Mouse (Mus musculus) right cerebral cortex, adult 2 months (tissue): ENCODE measurements around the gene Ulk4.
A peak's percentile ranks its signal among the peaks of the same experiment; 100 is the strongest.
"Not testable (repeated sequence)": the region's sequence is repeated elsewhere in the genome, so short reads cannot be mapped to it uniquely, and the experiment has no call there.

Experiments used
- DNase-seq, 2 experiments: peaks; one replicate each; pipeline ENCODE4 v3.0.0; 2021 to 2022; ENCODE audit warnings: low spot score in 2 of 2

Gene Ulk4

DNA sequence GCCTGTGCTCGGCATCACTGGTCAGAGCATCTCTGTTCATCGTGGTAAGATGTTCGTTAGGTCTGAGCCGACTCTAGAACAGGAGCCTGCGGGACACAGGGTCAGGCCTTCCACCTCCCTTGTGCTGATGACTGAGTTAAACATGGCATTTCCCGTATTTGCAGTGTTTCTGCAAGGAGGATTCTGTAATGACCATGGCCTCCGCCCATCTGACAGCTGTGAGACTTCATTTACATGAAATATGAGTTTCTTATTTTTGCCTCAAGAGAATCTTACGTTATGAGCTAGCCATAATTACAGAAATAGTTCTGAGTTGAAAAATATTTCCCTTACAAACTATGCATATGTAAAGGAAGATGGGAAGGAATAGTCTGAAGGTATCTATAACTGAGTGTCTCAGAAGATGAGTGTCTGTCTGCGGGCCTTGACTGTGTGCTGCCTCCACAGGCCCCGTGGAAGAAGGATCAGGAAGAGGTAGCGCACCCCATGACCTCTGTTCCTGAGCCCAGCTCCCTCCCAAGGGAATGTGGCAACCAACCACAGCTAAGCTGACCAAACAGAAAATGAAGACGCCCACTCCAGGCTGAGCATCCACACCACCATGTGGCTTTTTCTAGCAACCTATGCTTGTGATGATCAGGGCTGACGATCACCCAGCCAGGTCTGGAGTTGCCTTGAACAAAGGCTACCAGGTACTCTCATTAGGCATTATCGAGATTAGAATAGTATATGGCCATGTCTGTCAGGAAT, 212.2 kb downstream of the Ulk4 start:
- DNase-seq: no peak

DNA sequence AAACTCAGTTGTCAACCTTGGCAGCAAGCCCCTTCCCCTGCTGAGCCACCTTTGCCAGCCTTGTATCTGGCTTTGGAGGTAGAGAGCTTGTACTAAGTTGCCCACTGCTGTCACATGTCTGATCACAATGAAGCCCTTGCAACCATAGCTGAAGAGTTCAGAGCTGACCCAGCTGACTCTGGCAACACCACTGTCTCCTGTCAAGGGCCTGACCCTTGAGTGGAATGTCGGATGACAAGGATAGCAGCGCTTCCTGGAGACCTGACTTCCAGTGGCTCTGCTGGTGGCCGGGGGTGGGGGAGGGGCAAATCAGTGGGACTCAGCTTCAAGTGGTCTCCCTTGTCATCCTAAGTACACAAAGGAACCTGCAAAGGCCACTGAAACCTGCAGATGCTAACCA, 214.3 kb downstream of the Ulk4 start:
- DNase-seq: no peak

DNA sequence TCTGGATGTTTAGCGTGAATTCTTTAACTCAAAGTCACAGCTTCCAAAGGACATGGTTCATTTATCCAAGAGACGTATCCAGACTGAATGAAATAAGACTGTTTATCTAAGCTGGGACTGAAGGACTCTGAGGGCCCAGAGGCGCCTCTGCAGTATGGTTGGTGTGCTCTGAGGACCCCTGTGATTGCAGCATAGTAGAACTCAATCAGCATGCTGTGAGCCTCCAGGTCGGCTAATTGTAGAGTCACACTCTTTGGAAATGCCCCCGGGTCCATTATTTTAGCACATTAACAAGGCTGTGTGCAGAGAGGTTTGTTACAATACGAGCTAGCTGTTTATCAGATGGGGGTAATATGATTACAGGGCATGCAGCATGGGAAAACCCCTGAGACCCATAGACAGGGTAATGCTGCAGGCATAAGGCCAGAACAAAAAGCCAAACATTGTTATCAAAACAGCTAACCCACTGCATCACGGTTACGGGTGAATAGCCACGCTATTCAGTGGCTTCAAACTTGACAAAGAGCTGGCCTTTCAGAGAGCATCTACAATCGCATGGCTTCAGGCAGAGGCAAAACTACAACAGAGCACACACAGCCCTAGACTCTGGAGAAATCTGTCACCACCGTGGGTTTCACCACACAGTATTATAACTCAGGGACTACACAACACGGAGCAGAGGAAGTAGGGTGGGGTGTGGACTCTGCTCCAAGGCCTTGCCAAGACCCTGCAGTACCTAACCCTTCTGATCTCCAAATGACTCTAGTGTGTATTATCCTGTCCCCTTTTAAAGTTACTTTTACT, 215.0 kb downstream of the Ulk4 start:
- DNase-seq: no peak

DNA sequence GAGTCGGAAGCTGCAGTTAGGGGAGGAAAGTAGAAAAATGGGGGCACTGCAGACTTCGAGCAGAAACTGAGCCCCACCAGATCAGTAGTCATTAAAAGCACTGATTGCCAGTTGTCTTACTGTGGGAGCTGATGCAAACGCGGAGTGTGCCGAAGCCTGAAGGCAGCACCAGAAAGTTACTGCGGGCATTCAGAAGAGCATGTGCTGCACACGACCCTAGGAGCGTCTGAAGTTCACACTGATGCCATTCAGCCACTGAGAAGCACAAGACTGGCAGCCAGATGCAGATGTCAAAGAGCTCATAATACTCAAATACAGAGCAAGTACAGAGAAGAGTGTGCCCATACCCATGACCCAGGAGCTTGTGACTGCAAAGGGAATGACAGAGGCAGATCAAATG, 216.7 kb downstream of the Ulk4 start:
- no peak for DNase-seq

DNA sequence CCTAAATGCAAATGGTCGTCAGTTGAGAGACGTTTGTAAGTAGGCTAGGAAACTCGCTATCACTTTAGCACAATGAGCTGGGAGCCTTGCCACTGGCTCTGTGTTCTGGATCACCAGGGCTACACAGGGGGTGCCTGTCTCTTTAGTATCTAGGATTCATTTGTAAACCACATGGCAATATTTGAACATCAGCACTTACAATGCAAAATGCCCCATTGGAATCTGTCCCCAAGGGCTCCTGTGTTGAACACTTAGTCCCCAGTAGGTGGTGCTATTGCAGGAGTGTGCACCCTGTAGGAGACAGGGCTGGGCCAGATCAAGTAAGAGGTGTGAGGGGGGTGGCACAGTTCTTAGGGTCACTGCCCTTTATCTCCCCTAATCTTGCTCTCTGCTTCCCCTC, 217.7 kb downstream of the Ulk4 start:
- DNase-seq: no peak

DNA sequence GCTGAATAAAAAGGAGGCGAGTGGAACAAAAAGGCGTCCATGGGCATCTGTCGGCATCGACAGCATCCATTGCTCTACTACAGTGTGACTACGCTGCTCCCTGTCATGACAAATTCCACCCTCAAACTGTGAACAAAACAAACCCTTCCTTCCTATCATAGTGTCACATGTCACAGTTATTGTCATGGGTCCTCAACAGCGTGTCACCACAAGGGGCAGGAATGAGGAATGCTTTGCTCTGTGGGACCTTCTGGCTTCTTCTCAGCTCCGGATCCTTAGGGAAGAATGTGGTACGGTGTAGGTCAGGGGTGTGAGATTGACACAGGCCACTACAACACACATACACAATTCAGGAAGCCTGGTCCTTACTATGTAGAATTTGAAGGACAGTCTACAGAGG, 218.5 kb downstream of the Ulk4 start:
- DNase-seq: no peak

DNA sequence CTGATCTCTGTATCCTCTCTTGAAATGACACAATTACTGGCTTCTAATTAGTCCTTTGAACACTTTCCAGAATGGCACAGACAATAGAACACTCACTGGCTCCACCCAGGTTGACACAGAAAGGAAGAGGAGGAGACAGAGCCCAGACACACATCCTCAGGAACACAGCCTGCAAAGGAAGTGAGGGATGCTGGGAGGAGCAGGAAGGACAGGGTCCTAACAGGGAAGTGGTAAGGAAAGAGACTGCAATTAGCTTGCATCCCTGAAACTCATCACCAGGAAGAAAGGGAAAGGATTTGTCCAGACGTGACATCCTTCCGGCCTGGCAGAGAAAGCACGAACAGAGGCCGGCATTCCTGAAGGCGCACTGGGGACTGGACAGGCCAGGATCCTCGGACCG, 218.9 kb downstream of the Ulk4 start:
- DNase-seq: no peak

DNA sequence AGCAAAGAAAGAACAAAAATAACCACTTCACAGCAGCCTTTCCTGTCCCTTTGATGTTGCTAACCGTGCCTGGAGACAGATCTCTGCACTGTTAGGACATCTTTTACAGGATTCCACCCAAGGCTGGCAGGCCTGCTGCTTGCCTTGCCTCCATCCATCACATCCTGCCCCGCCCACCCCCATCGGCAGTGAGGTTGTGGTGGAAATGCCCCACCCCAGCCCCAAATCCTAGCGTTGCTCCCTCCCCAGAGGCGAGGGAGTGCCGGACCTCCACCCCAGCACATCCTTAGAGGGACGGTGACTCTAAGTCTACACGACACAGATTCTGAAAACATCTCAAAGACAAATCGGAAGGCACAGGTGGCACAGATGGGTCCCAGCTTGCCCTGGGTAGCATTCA, 219.6 kb downstream of the Ulk4 start:
- no peak for DNase-seq

DNA sequence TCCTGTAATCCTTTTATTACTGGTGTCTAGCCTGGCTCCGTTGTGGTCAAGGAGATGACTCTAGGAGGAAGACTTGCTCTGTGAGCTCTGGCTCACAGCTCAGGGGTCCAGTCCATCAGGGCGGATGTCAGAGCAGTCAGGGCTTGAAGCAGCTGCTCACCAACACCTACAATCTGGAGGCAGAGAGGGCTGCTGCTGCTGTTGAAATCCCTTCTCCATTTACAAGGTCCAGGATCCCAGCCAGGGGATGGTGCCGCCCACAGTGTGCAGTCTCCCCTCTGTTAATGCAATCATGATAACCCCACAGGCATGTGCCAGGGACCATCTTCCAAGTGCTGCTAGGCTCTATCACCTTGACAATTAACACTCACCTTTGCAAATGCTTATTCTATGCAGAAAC, 220.5 kb downstream of the Ulk4 start:
- no peak for DNase-seq

DNA sequence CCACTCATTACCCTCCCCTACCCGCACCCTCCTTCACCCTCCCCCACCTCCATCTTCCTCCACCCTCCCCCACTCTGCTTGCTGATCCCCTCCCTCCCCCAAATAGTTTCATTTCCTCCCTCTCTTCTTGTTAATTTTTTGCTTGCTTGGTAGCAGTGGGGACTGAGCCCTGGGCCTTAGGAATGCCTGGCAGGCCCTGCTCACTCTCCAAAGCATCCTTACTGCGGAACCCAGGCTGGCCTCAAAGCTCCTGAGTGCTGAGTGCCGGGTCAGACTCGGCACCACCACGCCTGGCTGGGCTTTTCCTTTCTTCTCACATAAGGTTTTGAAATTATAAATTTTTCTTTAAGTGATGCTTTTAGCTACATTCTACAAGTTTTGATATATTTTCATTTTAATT, 221.0 kb downstream of the Ulk4 start:
- DNase-seq: no peak

DNA sequence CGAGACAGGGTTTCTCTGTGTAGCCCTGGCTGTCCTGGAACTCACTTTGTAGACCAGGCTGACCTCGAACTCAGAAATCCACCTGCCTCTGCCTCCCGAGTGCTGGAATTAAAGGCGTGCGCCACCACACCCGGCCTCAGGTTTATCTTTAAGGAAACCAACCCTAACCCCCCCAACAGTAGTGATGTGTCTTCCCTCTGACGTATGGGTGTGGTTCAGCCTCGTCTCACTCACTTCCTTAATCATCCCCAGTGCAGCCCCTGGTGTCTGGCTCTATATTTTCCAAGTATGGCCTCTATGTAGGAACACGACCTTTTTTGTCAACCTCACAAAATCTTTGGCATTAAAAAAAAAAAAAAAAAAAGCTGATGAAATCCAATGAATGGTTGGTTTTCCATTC, 231.3 kb downstream of the Ulk4 start:
- not testable (repeated sequence) for DNase-seq

DNA sequence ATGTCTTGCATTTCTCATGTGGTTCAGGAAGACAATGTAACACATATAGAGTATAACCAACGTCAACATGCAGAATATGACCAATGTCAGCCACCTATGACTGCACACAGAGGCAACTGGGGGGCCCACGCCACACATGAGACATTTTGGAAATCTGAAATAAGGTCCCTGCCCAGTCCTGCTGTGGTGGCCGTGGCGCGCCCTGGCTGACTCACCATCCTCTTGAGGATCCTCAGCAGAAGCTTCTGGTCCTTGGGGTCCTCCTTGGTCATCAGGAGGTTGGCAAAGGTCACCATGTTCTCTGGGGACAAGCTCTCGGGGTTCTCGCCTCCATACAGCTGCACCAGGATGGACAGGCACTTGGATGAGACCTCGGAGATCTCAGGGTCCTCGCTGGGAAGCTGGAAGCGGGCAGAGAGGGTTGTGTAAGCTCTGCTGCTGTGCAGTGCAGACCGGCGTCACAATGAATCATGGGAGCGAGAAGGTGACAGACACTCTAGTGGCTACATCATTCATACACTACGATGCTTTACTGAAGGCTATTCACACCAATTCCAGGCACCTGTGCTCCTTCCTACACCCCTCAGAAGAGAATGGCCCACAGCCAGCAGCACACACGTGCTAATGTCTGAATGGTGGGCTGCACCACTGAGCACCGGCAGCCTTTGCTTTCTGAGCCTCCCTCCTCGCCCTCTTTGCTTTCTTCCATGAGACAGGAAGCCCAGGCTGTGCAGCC, 232.4 kb downstream of the Ulk4 start:
- no peak for DNase-seq

DNA sequence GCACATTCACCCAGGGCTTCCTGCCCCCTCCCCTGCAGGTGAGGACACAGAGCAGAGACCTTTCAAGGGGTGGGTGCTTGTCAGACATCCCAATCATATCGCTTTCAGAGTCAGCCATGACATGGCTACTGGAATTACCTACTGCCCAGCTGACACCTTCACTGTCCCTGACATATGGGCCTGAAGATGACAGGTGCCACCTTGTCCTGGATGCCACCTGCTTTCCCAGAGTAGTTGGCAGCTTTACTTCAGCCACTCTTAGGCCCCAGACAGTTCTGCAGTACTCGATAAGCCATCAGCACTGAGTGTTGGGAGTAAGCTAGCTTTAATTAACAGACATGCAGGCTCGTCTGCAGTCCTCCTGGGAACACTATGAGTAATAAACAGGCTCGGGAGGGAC, 234.0 kb downstream of the Ulk4 start:
- no peak for DNase-seq

DNA sequence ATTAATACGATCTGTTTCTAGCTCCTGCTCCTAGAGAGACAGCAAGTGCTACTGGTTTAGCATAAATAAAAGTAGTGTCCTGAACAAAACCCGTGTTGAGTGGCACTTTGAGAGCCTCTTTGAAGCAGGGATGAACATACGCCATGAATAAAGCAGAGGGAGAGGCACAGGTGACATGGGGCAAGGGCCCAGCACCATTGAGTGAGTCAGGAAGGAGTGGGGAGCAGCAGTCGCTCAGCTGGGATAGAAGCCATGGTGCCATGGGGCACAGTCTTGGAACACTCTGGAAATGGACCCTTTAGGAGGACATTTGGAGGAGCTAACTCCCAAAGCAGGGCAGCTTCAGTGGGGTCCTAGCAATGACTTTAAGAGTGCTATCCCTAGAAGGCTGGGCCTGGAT, 238.6 kb downstream of the Ulk4 start:
- no peak for DNase-seq

DNA sequence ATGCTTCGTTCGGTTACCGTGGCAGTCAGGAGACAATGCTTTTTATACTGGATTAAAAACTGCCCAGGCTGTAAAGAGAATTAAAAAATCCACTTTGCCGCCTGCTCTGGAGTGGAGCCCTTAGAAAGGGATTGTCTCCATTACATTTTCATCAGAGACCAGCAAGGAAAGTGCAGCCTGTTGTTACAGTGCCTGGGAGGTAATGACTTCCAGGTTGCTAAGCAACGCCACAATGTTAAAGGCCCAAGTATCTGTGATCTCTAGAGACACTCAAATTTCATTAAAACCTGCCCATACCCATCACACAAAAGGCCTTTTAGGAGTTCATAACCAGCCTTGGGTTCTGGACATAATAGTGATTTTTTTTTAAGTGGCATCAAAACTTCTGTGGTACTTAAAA, 239.0 kb downstream of the Ulk4 start:
- no peak for DNase-seq

DNA sequence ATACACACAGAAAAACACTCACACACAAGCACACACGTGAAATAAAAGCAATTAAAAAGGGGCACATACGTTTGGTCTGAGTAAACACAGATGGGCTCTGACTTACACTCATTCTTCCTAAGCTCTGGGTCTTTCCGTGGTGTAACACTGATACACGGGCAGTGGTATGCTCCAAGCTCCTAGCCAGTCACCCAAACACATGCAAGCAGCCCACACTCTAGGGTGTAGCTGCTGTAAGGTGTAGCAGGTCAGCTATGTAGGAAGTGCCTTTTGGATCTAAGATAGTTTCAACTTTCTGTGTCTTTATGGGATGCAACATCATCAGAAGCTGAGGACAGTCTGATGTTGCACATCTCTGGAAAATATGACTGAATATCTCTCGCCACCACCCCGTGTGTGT, 241.7 kb downstream of the Ulk4 start:
- no peak for DNase-seq

DNA sequence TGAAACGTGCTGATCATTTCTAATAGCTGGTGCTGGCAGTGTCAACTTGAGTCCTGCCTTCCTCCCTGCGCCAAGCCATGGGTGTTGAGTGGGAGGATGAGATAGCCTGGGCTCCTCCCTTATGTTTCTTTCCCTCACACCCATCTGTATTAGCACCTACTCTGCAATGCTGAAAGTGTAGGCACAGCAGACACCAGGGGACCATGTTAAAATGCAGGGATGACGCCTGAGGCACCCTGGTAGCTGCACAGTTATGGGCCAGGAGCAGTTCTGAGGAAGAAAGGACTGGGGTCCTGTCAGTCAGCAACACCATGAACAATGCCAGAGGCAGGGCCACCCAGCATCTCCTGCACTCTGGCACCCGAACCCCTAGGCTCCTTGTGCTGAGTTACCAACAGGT, 243.4 kb downstream of the Ulk4 start:
- DNase-seq: no peak

DNA sequence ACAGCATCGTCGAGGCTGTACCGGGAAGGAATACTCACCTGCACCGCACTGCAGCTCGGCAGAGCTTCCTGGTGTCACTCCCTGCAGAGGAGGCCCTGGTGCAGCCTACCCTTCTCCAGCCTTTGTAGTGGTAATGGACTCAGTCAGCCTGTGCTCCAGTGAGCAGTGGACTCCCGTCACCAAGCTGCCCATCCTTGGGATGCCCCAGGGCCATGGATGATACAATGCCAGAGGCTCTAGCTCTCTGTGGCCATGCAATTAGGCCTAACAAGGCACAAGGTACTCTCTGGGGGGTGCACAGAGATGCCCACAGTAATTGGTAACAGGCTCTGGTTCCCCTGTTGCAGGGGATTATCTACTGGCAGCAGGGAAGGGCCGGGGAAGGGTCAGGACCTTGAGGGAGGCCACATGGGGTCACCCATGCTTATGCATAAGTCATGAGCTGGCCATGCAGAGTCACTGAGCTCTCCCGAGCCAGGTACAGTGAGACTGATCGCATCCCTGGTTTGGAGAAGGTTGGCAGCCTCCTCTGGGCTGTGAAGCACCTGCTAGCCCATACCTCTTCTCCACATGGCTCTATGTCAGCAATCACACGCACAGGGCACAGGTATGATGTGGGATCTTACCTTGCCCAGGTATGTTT, 244.6 kb downstream of the Ulk4 start:
- DNase-seq: no peak

DNA sequence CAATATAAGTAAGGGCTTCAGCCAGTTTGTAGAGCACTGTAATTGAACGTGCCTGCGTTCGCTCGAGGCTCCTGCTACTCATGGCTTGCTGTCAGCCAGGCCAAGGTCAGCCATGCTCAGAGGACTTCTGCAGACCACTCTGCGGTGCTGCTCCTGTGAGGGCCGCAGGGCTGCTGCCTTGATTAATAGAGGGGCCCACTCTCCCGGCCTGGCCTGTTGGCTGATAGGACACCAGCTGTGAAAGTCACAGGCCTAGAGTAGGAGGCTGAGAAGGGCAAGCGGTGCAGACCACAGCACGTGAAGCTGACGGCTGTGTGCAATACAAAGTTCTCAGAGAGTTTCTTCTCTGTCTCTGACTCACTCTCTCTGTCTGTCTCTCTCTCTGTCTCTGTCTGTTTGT, 246.0 kb downstream of the Ulk4 start:
- no peak for DNase-seq

DNA sequence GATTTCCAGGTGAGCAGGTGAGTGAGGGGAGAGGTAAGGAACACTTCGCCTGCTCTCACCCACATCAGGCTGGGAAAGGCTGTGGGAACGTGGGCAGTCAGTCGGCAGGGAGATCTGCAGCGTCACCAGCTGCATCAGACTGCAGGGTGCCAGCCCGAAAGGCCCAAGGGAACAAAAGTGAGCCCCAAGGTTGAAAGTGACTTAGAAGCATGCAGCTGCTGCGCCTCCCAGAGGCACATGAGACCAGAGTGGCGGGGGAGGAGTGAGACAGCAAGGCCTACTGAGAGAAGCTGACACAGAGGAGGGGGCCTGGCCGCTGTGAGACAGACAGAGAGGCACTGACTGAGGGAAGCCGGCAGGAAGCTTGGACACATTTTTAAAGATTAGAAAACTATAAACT, 247.2 kb downstream of the Ulk4 start:
- peak in 1 of 2 experiments; percentile 13 for DNase-seq

DNA sequence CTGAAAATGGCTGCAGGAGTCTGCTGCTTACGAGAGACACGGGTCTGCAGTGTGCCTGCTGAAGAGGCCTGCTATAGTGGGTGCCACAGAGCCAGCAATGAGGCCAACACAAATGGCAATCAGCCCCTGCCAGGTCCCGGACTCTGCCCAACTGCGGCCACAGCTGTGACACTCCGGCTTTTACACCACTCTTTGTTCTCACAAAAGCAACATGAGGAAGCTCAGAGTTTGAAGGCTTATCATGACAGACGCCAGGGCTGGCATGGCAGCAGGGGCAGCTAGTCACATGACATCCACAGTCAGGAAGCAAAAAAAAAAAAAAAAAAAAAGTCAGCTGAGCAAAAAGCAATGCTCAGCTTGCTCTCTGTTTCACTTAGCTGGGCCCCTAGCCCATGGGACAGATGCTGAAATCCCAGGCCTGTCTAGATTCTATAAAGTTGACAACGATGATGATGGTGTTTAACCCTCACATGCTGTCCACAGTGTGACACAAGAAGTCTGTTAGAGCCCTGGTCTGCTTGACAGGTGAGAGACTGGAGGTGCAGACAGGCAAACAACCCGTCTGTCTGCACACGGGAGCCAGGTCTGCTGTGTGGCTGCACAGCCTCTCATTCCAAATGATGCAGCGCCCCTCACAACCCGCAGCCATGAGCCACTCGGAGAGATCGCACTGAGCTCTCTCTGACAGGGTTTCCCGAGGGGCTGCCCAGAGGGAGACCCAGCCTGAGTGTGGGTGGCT, 253.3 kb downstream of the Ulk4 start:
- no peak for DNase-seq

DNA sequence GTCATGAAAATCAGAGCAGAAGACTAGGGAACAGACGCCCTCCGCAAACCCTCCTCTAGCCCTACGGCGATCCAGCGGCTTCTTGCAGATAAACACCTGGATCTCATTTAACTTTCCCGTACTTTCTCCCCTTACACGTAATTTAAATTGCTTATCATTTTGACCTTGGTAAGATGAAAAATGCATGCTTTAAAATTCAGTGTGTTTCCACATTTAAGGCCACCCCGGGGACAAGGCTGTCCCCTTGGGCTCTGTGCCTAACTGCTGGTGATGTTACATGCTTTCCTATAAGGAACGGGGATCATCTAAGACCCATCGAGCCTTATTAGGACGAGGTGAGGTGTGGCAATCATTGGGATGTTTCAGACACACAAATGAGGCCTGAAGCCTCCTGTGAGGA, 256.6 kb downstream of the Ulk4 start:
- DNase-seq: no peak
